Mouse (Mus musculus) heart, adult 2 months (tissue): ENCODE measurements at regions not wholly inside any gene's neighbourhood (a gene's known extent, or its start where the extent isn't known, plus 50 kb on each side); places are given as distances from the start of the nearest gene placed in this dataset.

Source experiments
- DNase-seq, 2 experiments: peaks; one replicate each; pipeline ENCODE4 v3.0.0; 2021
- H3K27ac ChIP-seq: fragments of 200-600 bp; 2 replicates; pipeline ENCODE4 v1.8.1; 2022
- H3K27me3 ChIP-seq: fragments of 200-500 bp; 2 replicates; pipeline ENCODE4 v1.6.1; 2012; ENCODE audit warnings: mild to moderate bottlenecking, low read length, inconsistent platforms, mixed read lengths; ENCODE audit not compliant: control insufficient read depth, insufficient read depth
- H3K36me3 ChIP-seq: fragments of 200-500 bp; 2 replicates; pipeline ENCODE4 v1.6.1; 2012; ENCODE audit warnings: low read length, inconsistent platforms; ENCODE audit not compliant: control insufficient read depth, insufficient read depth
- H3K4me1 ChIP-seq: fragments of 200-500 bp; 2 replicates; pipeline ENCODE4 v1.6.1; 2011; ENCODE audit warnings: low read length; ENCODE audit not compliant: control insufficient read depth, insufficient read depth
- H3K4me3 ChIP-seq: fragments of 200-600 bp; 2 replicates; pipeline ENCODE4 v1.8.1; 2022
- H3K79me2 ChIP-seq: fragments of 200-500 bp; replicated peaks from 2 replicates; pipeline ENCODE4 v1.6.1; 2012; ENCODE audit warnings: mild to moderate bottlenecking, inconsistent platforms, low read length, moderate library complexity, mixed read lengths; ENCODE audit not compliant: control insufficient read depth, insufficient read depth
- H3K9ac ChIP-seq: fragments of 200-500 bp; 2 replicates; pipeline ENCODE4 v1.6.1; 2012; ENCODE audit warnings: low read depth, mild to moderate bottlenecking, control low read depth, inconsistent platforms, low read length, mixed read lengths
- CTCF ChIP-seq: fragments of 200-600 bp; IDR thresholded peaks from 2 replicates; pipeline ENCODE4 v1.8.1; 2022; ENCODE audit warnings: antibody characterized with exemption, mild to moderate bottlenecking, moderate library complexity
- EP300 ChIP-seq: fragments of 200-500 bp; IDR thresholded peaks from 2 replicates; pipeline ENCODE4 v1.6.1; 2011; ENCODE audit warnings: low read depth, low read length, control low read depth; ENCODE audit not compliant: insufficient read depth
- POLR2A ChIP-seq: fragments of 200-500 bp; IDR thresholded peaks from 2 replicates; pipeline ENCODE4 v1.6.1; 2011; ENCODE audit warnings: mild to moderate bottlenecking, low read depth, low read length, control low read depth; ENCODE audit not compliant: insufficient read depth
- WGBS: fragments of 180-500 bp; shearing (Covaris S2); methylation state at CpG from one replicate; pipeline ENCODE4 v1.1.7; 2018; 5-methylcytosine and 5-hydroxymethylcytosine counted together
- intact Hi-C: fragments of 180-260 bp; cut with DNase I; formaldehyde crosslinking; loops from one replicate; pipeline ENCODE4 v1.15.1; 2025

DNA sequence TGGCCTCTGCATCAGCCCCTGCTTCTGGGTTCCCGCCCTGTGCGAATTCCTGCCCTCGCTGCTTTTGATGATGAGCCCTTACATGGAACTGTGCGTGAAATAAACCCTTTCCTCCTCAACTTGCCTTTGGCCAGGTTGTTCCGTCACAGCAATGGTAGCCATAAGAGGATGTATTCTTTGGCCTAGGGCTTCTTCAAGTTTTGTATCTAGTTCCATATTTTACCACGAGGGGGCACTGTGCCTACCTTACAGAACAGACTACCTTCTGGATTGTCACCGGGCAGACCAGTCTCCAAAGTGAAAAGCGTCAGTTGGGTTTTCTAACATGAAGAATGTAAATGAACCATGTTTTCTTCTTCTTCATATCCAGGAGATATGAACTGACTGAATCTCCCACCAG, 58.7 kb upstream of the Prkcq start:
- Histone ChIP-seq H3K79me2 (no peaks in the 10 kb centered on the region), H3K27ac (no peak overlapping the region), H3K27me3 (no peaks in the 10 kb centered on the region), H3K4me3 (no peak overlapping the region), H3K36me3 (no peaks in the 10 kb centered on the region), H3K4me1 (no peaks in the 10 kb centered on the region), H3K9ac (no peak overlapping the region)
- peak in 1 of 2 experiments; percentile 9 for DNase-seq
- 34% methylated on average over 8 of the region's 8 CpGs for WGBS
- intact Hi-C loops, result loop anchor here (1.0 to 5.0 kb wide), 3 partner anchors 139 to 209 kb away; no protein-coding TSS in a partner anchor
- TF ChIP-seq EP300, result no peak
- no peak for TF ChIP-seq POLR2A
- TF ChIP-seq CTCF, result peak; percentile 78

- no peak overlapping the region for H3K9ac ChIP-seq
- no peak overlapping the region for H3K4me3 ChIP-seq
- intact Hi-C loops, result no loop called here
- 87% methylated on average over 1 of the region's 1 CpGs for WGBS
- DNase-seq, result no peak
- no peaks in the 10 kb centered on the region for H3K79me2 ChIP-seq
- H3K27me3 ChIP-seq, result no peaks in the 10 kb centered on the region
- H3K27ac ChIP-seq, result no peak overlapping the region
- H3K36me3 ChIP-seq, result no peaks in the 10 kb centered on the region
- TF ChIP-seq CTCF, result no peak
- no peak for TF ChIP-seq POLR2A
- TF ChIP-seq EP300, result no peak
- no peaks in the 10 kb centered on the region for H3K4me1 ChIP-seq
Observed at GRCm38 (mm10) chr2:11118625-11119024, 53.3 kb upstream of the Prkcq start.

GRCm38 (mm10) chr2:11119301-11119700, 52.6 kb upstream of the Prkcq start:
- Histone ChIP-seq H3K4me1 (no peaks in the 10 kb centered on the region), H3K36me3 (no peaks in the 10 kb centered on the region), H3K79me2 (no peaks in the 10 kb centered on the region), H3K4me3 (no peak overlapping the region), H3K27me3 (no peaks in the 10 kb centered on the region), H3K9ac (no peak overlapping the region), H3K27ac (no peak overlapping the region)
- WGBS, result 36% methylated on average over 9 of the region's 9 CpGs
- intact Hi-C loops, result no loop called here
- DNase-seq, result no peak
- no peak for TF ChIP-seq EP300
- no peak for TF ChIP-seq POLR2A
- TF ChIP-seq CTCF, result no peak
